Mouse (Mus musculus): ENCODE data around the gene D930007J09Rik.

The D930007J09Rik gene

DNA sequence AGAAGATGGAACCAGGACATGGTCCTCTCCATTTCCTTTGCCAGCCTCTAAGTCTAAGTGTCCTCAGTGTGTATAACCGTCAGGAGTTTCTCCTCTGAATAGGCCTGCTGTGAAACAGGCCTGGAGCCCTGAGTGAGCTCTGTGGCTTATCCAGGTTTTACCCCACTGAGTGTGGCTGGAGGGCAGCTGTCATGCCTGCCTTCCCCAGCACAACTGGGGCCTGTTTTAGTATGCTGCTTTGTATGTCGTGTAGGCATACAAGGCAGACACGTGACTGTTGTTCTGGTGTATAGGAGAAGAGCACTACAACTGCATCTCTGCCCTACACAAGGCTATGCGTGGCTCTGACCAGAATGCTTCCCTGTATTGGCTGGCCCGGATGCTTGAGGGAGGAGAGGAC, 17.3 kb upstream of the D930007J09Rik start:
- DNase-seq (ENCODE audit: low spot score in 2 of 2): no peak

DNA sequence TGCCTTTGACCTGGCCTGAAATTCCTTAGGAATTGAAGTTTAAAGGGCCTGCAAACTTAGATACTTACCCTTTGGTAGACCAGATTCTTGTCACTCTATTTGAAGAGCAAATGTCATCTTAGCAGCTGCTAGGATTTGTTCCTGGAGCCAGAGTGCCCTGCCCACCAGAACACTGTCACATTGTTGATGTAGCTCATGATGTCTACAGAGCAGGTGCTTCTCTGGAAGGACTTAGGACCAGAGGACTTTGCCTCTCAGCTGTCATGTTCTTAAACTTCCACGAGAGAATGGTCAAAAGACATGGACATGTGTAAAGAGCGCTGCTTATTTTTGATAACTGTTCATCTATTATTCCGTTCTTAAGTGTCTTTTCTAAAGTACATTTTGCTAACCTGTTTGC, 16.6 kb upstream of the D930007J09Rik start:
- DNase-seq (ENCODE audit: low spot score in 2 of 2): no peak

DNA sequence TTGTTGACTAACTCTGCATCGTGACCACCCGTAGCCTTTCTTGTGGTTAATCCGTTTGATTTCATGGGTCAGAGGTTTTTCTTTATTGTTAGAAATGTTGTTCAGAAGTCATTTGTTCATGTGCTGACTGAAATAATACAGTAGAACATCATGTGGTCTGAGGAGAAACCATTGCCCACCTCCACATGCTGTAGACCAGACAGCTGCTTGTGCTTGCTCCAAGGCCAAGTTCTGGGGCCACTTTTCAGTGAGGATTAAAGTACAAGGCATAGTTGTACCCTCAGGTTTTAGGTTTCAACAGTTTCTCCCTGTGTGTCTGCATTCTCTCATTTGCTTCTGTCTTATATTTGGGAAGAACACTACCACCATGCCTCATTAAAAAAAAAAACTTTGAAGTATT, 5.0 kb upstream of the D930007J09Rik start:
- DNase-seq (ENCODE audit: low spot score in 2 of 2): no peak

DNA sequence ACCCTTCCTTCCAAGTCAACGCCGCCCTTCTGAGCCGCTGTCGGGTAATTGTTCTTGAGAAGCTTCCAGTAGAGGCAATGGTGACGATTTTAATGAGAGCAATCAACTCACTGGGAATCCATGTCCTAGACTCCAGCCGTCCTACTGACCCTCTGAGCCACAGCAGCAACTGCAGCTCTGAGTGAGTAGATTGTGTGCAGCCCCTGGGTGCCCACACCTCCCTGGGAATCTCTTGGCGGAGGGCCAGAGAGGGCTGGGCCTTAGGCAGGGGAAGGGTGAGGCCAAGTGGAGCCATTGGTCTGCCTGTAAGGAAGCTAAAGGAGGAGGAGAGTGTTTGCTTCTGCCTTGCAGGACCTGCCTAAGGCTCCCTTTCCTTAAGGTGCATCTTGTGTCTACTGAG, 4.2 kb upstream of the D930007J09Rik start:
- no peak for DNase-seq (ENCODE audit: low spot score in 2 of 2)

DNA sequence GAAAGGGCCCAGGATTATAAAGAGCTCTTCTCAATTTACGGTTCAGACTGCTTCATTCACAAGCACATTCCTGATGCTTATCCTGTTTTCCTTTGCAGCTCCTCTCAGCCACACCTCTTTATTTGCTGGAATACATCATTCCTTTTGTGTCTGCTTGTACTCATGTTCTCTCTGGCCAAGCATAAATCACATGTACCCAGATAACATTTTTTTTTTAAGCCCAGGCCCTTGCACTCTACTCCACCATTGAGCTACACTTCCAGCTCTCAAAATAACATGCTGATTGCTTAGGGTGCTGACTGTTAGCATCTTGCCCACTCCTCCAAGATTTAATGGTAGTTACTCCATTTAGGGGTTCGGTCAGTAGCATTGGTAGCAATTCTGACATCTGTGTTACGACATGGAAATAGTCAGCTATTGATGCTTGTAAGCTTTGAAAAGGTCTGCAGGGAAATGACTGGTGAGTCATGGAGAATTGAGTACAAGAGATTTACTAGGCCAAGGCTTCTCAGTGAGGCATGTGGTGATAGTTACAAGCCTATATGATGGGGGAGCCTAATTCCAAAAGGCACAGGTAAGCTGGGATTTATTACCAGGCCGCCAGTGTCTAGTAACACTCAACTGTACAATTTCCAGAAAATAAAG, 1.2 kb upstream of the D930007J09Rik start:
- no peak for DNase-seq (ENCODE audit: low spot score in 2 of 2)

DNA sequence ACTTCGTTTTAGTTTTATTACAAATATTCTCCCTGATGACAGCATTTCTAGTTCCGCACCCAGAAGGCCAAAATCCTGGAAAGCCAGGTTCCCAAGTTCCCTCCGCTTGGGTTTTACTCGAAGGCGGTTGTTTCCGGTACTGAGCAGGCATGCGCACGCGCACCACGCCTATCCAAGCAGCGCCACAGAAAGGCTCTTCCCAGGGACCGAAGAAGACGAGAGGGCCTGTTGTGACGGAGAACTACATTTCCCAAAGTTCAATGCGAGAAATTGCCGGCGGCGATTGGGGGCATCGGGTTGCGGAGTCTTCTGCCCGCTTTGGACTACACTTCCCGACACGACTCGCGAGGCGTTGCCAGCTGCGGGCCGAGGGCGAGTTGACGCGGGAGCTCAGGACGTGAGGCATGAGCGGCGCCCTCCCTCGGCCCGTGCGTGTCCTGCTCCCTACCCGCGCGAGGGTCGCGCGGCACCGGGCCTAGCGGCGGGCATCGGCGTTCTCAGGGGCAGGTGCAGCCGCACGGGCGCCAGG, 892 bp downstream of the D930007J09Rik start, which contains the start of gene Wrnip1:
Gene Wrnip1, plus strand, starts transcription at position 346 of the 529 bp plus-strand sequence.
- peak; percentile 91 to 98 for DNase-seq (ENCODE audit: low spot score in 2 of 2)

DNA sequence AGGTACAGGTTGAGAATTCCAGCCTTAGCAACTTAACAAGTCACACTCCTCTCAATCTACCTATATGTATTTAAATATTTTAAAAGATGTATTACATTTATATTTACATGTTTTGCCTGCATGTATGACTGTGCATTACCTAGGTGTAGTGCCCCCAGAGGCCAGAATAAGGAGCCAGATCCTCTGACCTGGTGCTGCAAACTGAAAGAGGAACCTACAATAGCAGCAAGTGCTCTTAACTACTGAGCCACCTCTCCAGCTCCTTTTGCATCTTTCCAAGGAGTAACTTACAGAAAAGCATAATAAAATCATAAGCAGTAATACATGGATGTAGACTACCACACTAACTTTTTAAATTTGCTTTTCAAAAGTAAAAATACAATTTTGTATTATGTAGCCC, 1.8 kb downstream of the D930007J09Rik start:
- no peak for DNase-seq (ENCODE audit: low spot score in 2 of 2)

DNA sequence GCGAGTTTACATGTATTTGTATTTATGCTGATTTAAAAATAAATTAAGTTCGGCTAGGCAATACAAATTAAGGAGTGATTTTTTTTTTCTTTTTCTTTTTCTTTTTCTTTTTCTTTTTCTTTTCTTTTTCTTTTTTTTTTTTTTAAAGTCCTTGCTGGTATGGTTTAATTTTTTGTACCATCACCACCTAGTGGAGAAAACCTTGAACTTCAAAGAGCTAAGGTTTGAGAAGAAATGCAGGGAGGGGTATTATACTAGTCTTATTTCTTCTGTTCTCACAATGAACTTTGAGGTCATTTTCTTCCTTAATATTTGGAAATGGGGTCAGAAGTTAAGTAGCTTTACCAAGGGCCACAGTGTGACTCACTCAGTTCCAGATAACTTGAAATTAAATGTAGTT, 3.5 kb downstream of the D930007J09Rik start:
- DNase-seq (ENCODE audit: low spot score in 2 of 2): no peak

DNA sequence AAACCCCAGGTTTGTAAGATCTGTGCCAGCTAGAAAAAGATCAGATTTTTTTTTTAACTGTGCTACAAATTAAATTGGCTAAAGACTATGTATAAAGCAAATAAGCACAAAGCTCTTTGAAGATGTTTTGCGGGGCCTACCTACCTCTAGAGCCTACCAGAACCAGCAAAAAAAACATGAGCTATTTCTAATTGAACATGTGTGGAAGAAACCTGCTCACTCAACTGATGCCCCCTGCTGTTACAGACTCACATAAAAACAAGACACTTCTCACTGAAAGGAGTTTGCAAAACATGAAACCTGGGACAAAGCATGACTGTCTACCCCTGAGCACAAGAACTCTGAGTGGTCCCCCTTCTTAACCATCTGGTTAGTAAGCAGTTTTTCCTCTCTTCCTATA, 5.6 kb downstream of the D930007J09Rik start:
- DNase-seq (ENCODE audit: low spot score in 2 of 2): no peak

DNA sequence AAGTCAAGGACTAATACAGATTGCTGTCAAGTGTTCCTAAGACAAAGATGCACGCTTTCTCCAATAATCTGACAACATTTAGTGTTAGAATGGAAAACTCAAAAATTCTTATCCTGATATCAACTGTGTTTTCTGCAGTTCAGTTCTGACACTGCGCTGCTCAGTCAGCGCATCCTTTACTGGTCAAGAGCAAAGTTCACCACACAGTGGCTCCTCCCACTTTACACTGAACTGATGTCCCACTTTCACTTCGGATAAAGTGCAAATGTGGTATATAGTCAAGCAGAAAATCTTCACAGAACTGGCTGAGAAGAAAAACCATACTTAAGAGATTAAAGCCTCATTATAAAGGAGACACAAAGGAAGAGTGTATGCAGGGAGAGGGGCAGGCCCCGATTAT, 7.5 kb downstream of the D930007J09Rik start:
- DNase-seq (ENCODE audit: low spot score in 2 of 2): no peak

DNA sequence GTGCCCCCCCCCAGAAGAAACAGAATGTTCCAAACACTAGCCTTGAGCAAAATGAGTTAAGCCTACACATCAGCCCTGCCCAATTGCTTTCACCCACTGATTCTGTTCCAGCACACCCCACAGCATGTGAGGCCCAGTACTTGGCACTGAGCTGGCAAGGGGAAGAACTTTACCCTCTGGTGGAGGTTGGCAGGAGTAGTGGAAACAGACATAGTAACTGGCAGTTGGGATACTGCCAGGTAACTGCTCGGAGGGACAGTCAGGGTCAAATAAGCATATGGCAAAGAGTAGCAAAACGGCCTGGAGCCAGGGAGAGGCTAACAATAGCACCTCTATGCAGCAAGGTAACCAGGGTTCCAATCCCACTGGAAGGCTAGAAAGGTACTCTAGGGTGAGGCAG, 8.0 kb downstream of the D930007J09Rik start:
- peak in 1 of 2 experiments; percentile 29 for DNase-seq (ENCODE audit: low spot score in 2 of 2)

DNA sequence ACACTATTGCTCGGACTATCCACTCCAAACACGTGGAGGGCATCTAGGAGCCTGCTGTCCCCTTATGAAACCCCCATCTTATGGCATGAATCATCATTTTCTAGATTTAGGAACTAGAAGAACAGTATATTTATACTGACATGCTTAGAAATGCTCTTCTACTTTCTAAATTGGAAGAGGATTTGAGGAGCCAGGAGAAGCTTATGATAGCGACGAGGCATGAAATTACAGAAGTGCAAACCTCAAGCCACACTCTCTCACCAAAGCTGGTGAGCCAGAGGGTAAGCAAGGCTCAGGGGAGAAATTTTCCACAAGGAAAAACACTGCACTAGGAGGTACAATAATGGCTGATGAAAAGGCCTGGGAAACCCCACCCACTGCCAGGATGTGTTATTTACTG, 12.9 kb downstream of the D930007J09Rik start:
- DNase-seq (ENCODE audit: low spot score in 2 of 2): no peak

DNA sequence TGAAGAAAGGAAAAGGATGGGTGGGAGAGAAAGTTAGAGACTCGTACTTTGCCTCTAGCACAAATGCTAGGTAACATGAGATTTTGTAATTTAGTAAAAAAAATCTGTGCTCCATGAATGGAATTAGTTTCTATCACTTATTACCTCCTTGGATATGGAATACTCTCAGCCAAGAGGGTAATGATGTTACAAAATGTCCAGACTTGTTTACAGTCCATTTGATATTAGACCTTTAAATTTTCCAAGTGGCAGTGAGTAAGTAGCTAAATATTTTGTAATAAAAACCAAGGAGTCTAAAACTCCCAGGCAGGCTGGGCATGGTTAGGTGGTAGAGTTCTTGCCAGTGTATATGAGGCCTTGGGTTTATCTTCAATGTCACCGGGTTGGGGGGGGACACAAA, 15.1 kb downstream of the D930007J09Rik start:
- DNase-seq (ENCODE audit: low spot score in 2 of 2): no peak

DNA sequence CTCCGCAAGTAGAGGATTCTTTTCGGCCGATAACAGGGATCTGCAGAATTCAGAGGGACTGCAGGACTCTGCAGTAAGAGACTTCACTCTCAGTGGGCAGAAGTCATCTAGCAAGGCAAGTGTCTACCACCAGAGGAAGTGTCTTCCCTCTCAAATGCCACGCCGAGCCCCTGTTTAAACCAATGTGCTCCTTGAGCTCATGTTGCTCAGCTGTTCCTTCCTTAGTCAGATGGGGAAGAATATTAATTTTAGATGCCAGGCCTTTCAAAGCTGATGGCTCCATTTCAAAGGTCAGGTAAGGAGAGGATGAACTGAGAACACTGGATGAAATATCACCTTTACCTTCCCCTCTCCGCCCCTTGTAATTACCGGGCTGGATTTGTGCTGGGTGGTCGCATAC, 18.8 kb downstream of the D930007J09Rik start, which contains the start of gene Mylk4:
Gene Mylk4, minus strand, starts transcription at position 139 of the 400 bp plus-strand sequence.
- DNase-seq (ENCODE audit: low spot score in 2 of 2): no peak

DNA sequence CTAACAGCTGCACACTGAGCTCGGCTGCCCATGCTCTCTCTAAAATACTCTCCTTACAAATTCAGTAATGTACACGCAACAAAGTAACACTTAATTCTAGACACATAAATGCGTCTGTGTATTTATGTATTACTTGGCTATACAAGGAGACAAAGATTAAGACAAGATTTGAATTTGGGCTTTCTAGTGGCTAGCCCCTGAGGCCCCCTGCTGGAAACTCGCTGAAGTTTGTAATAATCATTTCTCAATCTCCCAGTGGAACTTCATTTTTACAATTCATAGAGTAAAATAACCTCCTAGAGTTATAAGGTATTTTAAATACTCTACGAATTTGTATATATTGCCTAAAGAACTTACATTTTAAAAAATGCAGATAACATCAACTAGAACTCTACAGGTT, 19.6 kb downstream of the D930007J09Rik start:
- DNase-seq (ENCODE audit: low spot score in 2 of 2): no peak

DNA sequence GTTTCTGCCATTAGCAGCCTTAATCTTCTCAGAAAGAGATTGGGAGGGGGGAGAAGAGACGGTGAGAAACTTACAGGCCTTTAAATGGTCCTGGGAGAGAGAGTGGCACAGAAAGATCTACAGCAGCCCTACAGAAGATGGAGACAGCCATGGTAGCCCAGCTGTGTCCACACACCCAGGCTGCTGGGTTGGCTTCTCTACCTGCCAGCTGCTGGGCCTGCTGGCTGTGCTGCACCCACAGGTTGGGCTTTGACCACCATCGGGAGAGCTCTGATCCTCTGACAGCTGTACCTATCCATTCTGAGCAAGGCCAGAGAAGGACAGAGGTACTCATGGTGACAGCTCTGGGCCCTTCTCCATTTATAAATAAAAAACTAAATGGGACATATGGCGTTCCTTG, 23.8 kb downstream of the D930007J09Rik start:
- DNase-seq (ENCODE audit: low spot score in 2 of 2): no peak

DNA sequence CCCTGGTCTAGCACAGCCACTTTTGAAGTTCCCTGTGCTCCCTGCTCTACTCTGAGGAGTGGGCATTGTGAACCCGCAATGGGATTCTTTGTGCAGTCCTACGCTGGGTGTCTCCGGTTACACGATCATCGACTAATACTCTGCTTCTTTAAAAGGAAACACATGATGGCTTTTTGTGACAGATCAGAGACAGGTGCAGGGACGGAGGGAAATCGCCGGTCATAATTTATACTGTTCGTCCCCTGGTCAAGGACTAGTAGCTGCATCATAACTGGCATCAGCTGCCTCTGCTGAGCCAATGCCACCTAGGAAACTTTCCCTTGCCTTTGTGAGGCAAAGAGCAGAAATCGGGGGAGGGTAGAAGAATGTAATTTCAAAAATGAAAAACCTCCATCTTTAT, 26.3 kb downstream of the D930007J09Rik start:
- no peak for DNase-seq (ENCODE audit: low spot score in 2 of 2)

DNA sequence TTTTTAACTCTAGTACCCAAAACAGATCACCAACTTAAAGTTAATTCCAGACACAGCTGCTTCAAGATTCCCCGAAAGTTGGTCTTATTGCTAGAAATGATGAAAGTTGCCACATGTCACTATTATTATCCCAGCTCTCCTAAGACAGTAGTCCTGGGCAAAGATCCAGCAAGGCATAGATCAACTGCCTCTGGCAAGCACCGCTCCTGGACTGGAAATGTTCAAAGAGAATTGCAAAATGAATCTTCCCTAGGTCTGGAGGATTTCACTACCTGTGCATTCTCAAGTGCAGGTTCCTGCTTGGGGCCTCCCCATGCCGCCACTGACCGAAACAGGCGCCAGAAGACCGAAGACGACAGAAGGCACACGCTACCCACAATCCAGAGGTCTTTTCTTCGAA, 26.8 kb downstream of the D930007J09Rik start:
- no peak for DNase-seq (ENCODE audit: low spot score in 2 of 2)

DNA sequence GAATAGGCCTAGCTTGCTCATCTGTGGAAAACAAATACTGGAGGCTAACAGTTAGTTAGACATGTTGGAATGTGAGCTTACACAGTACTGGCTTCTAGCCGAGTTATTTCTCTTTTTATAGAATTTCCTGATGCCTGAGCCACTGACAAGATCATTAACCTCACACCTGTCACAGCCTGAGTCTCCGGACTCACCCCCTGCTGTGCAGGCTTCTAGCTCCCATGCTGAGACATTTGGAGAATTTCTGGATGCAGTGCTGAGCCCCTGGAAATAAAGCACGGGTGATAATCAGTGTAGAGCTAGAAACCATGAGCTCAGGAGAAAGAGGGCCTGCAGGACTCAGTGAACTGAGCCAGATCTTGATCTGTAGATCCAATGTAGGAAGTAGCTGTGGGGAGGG, 32.7 kb downstream of the D930007J09Rik start:
- no peak for DNase-seq (ENCODE audit: low spot score in 2 of 2)

DNA sequence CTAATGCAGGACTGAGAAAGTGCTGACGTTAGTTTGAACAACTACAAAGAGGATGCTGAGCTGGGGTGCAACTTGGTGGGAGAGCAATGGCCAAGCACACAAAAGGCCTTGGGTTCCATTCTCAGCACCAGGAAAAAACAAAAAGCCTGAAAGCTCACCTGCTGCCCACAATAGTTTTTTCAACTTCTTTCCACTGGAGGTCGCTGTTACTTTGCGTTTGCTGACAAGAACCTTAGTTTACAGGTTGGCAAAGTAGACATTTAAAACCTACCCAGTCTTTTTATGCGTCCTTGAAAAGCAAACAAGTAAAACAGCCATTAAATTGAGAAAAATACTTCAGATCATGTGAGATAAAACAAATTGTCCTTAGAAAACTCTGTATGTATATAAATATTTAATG, 34.5 kb downstream of the D930007J09Rik start:
- DNase-seq (ENCODE audit: low spot score in 2 of 2): no peak

DNA sequence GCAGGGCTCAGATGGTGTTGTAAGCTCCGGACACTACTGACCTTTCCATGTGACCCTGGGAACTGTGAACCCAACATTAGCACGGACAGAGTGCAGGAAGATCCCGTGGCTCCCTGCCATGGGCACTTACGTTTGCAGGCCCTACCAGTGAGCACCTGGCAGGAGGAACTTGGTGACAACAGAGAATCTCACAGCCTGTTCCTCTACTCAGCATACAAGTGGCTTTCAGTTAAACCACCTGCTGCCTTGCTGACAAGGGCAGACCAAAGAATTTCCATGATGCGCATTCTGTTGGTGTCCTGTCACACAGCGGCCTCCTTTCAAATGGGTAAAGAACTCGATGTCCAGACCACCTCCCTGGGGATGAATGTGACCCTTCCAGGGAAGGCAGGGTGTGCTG, 38.2 kb downstream of the D930007J09Rik start:
- DNase-seq (ENCODE audit: low spot score in 2 of 2): no peak

DNA sequence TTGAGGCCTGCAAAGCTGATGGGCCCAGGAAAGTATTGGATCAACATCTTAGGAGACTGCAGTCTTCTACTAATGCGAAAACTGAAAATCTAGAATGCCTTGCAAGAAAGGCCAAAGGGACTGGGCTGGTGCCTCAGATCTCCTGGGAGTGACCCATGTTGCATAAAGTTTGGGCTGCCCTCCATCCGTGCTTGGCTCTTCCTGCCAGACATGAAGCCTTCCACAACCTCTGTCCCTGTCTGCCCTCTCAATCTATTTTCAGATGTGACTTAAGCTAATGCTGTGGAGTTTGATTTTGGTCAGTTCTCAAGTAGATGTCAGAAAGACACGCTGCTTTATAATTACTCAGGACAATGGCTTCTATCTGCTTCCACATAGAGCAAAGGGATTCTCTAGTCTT, 39.5 kb downstream of the D930007J09Rik start:
- DNase-seq (ENCODE audit: low spot score in 2 of 2): peak in 1 of 2 experiments; percentile 35

DNA sequence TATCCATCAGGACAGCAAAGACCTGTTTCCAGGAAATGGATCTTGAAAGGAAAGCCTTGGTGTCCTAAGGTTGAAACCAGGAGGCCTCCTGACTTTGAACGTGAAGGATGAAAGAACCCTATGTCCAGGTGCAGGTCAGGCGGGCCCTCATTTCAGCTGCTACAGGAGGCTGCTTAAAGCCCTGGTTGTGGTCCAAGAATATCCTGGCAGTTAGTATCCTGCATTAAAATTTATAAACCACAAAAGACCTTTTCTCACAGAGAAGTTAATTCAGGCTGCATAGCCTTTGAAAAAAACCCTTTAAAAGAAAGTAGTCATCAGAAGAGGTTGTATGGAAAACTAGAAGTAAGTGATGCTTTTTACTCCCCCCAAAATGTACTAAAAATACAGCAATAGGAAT, 41.9 kb downstream of the D930007J09Rik start:
- DNase-seq (ENCODE audit: low spot score in 2 of 2): no peak

DNA sequence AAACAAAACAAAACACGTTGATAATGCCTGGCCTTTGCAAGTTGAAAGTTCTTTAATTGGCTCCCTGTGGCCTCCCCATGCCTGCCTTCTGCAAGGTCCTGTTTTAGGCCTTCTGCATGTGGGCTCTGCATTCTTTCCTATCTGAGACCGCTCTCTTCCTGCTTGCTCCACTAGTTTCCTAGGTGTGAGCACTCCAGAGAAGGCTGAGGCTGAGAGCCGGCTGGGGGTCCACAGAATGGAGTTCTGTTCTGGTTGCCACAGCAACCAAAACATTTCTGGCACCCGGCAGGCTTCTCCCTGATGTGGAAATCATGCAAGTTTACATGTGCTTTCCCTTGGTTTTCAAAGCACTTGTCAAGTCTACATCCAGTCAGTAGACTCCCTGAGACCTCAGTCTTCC, 43.6 kb downstream of the D930007J09Rik start:
- DNase-seq (ENCODE audit: low spot score in 2 of 2): no peak

All from urinary bladder, postnatal 36 days (tissue).